Mouse (Mus musculus) CH12.LX (cell line): ENCODE data around the gene Tradd. TPM values are rescaled to one million over a fixed set of nuclear protein-coding genes. Genes with fewer than 3 reads are reported as not detected.

Experiments
- DNase-seq: peaks from one replicate; pipeline ENCODE4 v3.0.0-alpha.2; 2013; ENCODE audit errors: extremely low read depth
- H3K27ac ChIP-seq: 2 replicates; pipeline ENCODE4 v1.5.1; 2012; ENCODE audit warnings: low read depth, mild to moderate bottlenecking, control low read depth, moderate library complexity; ENCODE audit not compliant: insufficient read depth
- H3K27me3 ChIP-seq: replicated peaks from 2 replicates; pipeline ENCODE3; 2012; ENCODE audit warnings: inconsistent platforms
- H3K36me3 ChIP-seq, 2 experiments: replicated peaks in 1 of 2; 2 replicates each; pipeline versions ENCODE3 to v1.6.1; 2012; ENCODE audit warnings: inconsistent platforms in 1 of 2, low read length in 1 of 2, mild to moderate bottlenecking in 1 of 2, mixed read lengths in 1 of 2, moderate library complexity in 1 of 2; ENCODE audit not compliant: control insufficient read depth in 1 of 2, insufficient read depth in 1 of 2
- H3K4me1 ChIP-seq, 2 experiments: 2 replicates each; pipeline ENCODE4 v1.6.1; 2012; ENCODE audit warnings: inconsistent platforms in 1 of 2, moderate library complexity in 1 of 2; ENCODE audit not compliant: insufficient read depth in 2 of 2, control insufficient read depth in 1 of 2
- H3K4me2 ChIP-seq: 2 replicates; pipeline ENCODE4 v1.6.1; 2012; ENCODE audit warnings: low read depth, mild to moderate bottlenecking, control low read depth; ENCODE audit not compliant: poor library complexity, insufficient read depth, severe bottlenecking
- H3K4me3 ChIP-seq, 3 experiments: fragments of 150-350 bp in 1 of 3; sonication (generic) in 1 of 3; replicated peaks in 1 of 3; 2 replicates each; pipeline versions ENCODE3 to v1.5.1; 2011 to 2012; ENCODE audit warnings: low read depth in 2 of 3, low read length in 2 of 3, mild to moderate bottlenecking in 2 of 3, moderate library complexity in 2 of 3, control low read depth in 1 of 3, improper control_type of control experiment in 1 of 3, inconsistent platforms in 1 of 3, mixed read lengths in 1 of 3; ENCODE audit not compliant: poor library complexity in 1 of 3
- H3K79me2 ChIP-seq: replicated peaks from 2 replicates; pipeline ENCODE4 v1.6.1; 2012; ENCODE audit warnings: mild to moderate bottlenecking, moderate library complexity; ENCODE audit not compliant: control insufficient read depth, poor library complexity, insufficient read depth, severe bottlenecking; ENCODE audit errors: extremely low read depth
- H3K9ac ChIP-seq: 2 replicates; pipeline ENCODE4 v1.6.1; 2012; ENCODE audit warnings: low read depth, mild to moderate bottlenecking, control low read depth, moderate library complexity; ENCODE audit not compliant: insufficient read depth
- H3K9me3 ChIP-seq: replicated peaks from 2 replicates; pipeline ENCODE3; 2012; ENCODE audit warnings: low read length, inconsistent platforms, mixed read lengths
- BHLHE40 ChIP-seq: IDR thresholded peaks from 2 replicates; pipeline ENCODE4 v1.6.1; 2011; ENCODE audit warnings: mild to moderate bottlenecking, low read depth, low read length, improper control_type of control experiment
- CTCF ChIP-seq, 2 experiments: IDR thresholded peaks in 1 of 2; conservative IDR thresholded peaks in 1 of 2; 2 replicates each; pipeline ENCODE4 v1.5.1; 2011 to 2012; ENCODE audit warnings: low read depth in 2 of 2, low read length in 2 of 2, improper control_type of control experiment in 1 of 2, inconsistent platforms in 1 of 2, mild to moderate bottlenecking in 1 of 2, moderate library complexity in 1 of 2
- E2F4 ChIP-seq: IDR thresholded peaks from 2 replicates; pipeline ENCODE4 v1.6.1; 2011; ENCODE audit warnings: low read depth, low read length, improper control_type of control experiment; ENCODE audit not compliant: insufficient replicate concordance
- ETS1 ChIP-seq: conservative IDR thresholded peaks from 2 replicates; pipeline ENCODE4 v1.6.1; 2012; ENCODE audit warnings: low read depth, mild to moderate bottlenecking, inconsistent platforms, low read length, improper control_type of control experiment, moderate library complexity
- HCFC1 ChIP-seq: IDR thresholded peaks from 2 replicates; pipeline ENCODE4 v1.6.1; 2012; ENCODE audit warnings: low read depth, mild to moderate bottlenecking, inconsistent platforms, low read length, improper control_type of control experiment
- IRF4 ChIP-seq: IDR thresholded peaks from 2 replicates; pipeline ENCODE4 v1.6.1; 2014; ENCODE audit warnings: low read depth, mild to moderate bottlenecking, inconsistent platforms, low read length, improper control_type of control experiment
- KAT2A ChIP-seq: IDR thresholded peaks from 2 replicates; pipeline ENCODE4 v1.6.1; 2012; ENCODE audit warnings: low read length, improper control_type of control experiment, inconsistent platforms; ENCODE audit not compliant: insufficient replicate concordance
- MAFK ChIP-seq: IDR thresholded peaks from 2 replicates; pipeline ENCODE4 v1.6.1; 2011; ENCODE audit warnings: low read length, improper control_type of control experiment; ENCODE audit not compliant: insufficient replicate concordance
- MAX ChIP-seq: IDR thresholded peaks from 2 replicates; pipeline ENCODE4 v1.6.1; 2011; ENCODE audit warnings: low read length, improper control_type of control experiment
- MAZ ChIP-seq: IDR thresholded peaks from 2 replicates; pipeline ENCODE4 v1.6.1; 2012; ENCODE audit warnings: low read depth, mild to moderate bottlenecking, inconsistent platforms, low read length, improper control_type of control experiment, moderate library complexity
- NELFE ChIP-seq: IDR thresholded peaks from 2 replicates; pipeline ENCODE4 v1.6.1; 2011; ENCODE audit warnings: low read depth, low read length, improper control_type of control experiment
- NRF1 ChIP-seq: IDR thresholded peaks from 2 replicates; pipeline ENCODE4 v1.6.1; 2014; ENCODE audit warnings: low read depth, mild to moderate bottlenecking, inconsistent platforms, low read length, improper control_type of control experiment, moderate library complexity
- POLR2A ChIP-seq: IDR thresholded peaks from 2 replicates; pipeline ENCODE4 v1.6.1; 2011; ENCODE audit warnings: low read depth, mild to moderate bottlenecking, improper control_type of control experiment, low read length
- RAD21 ChIP-seq: IDR thresholded peaks from 2 replicates; pipeline ENCODE4 v1.6.1; 2011; ENCODE audit warnings: low read depth, mild to moderate bottlenecking, low read length, improper control_type of control experiment, moderate library complexity
- RCOR1 ChIP-seq: conservative IDR thresholded peaks from 2 replicates; pipeline ENCODE4 v1.6.1; 2012; ENCODE audit warnings: low read depth, mild to moderate bottlenecking, inconsistent platforms, low read length, improper control_type of control experiment
- SIN3A ChIP-seq: IDR thresholded peaks from 2 replicates; pipeline ENCODE4 v1.6.1; 2012; ENCODE audit warnings: low read length, improper control_type of control experiment, inconsistent platforms
- USF1 ChIP-seq: IDR thresholded peaks from 2 replicates; pipeline ENCODE4 v1.6.1; 2014; ENCODE audit warnings: low read depth, mild to moderate bottlenecking, inconsistent platforms, low read length, improper control_type of control experiment
- USF2 ChIP-seq: conservative IDR thresholded peaks from 2 replicates; pipeline ENCODE4 v1.6.1; 2011; ENCODE audit warnings: low read depth, low read length, improper control_type of control experiment
- dilution Hi-C: fragments of 300-500 bp; cut with MboI; formaldehyde crosslinking; loops from 2 replicates; pipeline ENCODE4 v1.14.3; 2020; ENCODE audit warnings: low sequenced_read_pairs; ENCODE audit not compliant: extremely low pct_unique_long_range_greater_than_20kb, extremely low pct_ligation_motif_present
- in situ Hi-C: fragments of 300-500 bp; cut with MboI; formaldehyde crosslinking; loops from 3 replicates; pipeline ENCODE4 v1.14.3; 2019; ENCODE audit warnings: low sequenced_read_pairs, low pct_ligation_motif_present, low pct_unique_long_range_greater_than_20kb, mixed read lengths
- polyA plus RNA-seq: library from polyadenylated mRNA; unstranded; fragments of >175 nt; gene quantifications from 2 replicates; pipeline ENCODE4 v1.2.1, GENCODE M21; 2012; ENCODE audit warnings: low read depth; ENCODE audit not compliant: insufficient read length
- total RNA-seq, 2 experiments: library from RNA; depleted of rRNA; stranded (reverse); fragments of 300-350 nt in 1 of 2; fragments of >200 nt in 1 of 2; gene quantifications; 2 replicates each; pipeline ENCODE4 v1.2.3; 2012 to 2014

The Tradd gene
- total and polyA plus RNA-seq, 3 experiments: 18.6 to 30.8 (median 20.4) TPM

DNA sequence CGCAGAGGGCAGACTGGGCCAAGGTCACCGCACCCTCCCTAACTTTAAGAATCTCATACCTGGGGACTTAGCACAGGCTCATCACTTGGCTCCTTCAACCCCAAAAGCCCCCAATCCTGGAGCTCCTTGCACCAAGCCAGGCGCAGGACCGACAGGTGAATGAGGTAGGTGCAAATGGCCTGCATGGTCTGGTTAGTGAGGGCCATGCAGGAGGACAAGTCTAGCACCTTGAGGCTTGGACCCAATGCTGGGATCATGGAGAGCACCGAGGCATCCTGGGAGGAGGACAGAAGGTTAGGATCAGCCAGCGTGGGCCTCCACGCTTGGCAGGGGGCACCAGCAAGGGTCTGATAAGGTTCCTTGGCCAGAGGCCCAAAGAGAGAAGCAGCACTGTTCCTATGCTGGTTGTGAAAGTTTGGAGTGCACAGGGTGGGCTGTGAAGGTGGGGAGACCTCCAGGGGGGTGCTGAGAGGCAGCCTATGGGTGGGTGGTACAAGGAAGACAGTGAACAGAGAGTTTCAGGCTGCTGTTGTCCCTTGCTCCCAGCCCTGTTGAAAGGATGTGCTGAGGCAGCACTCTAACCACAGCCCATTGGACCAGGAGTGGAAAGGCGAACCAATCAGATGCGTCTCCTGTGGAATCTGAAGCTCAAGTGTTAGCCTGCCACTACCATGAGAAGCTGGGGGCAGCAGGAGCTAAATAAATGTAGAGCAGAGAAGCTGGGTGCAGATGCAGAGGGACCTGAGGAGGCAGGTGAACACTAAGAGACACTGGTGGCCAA, 49.4 kb upstream of the Tradd start:
- DNase-seq: no peak
- in situ Hi-C loops: no loop called here
- Histone ChIP-seq H3K4me2 (no peak overlapping the region), H3K4me1 (no peaks in the 10 kb centered on the region), H3K4me3 (no peak overlapping the region), H3K36me3 (peaks cover 74 to 99% of the 10 kb centered on the region in 2 experiments), H3K9me3 (peaks cover 2% of the 10 kb centered on the region), H3K27ac (no peak overlapping the region), H3K27me3 (no peaks in the 10 kb centered on the region), H3K9ac (no peak overlapping the region), H3K79me2 (no peaks in the 10 kb centered on the region)
- dilution Hi-C loops: no loop called here
- no peak for TF ChIP-seq POLR2A
- no peak for TF ChIP-seq E2F4
- TF ChIP-seq MAFK: no peak
- no peak for TF ChIP-seq CTCF (conservative IDR thresholded peaks at IDR 0.05 in 1 of 2, IDR thresholded peaks at IDR 0.05 in 1 of 2; ENCODE audit: low read depth in 2 of 2, low read length in 2 of 2)
- TF ChIP-seq NRF1: no peak
- TF ChIP-seq USF1: no peak
- TF ChIP-seq IRF4: no peak
- no peak for TF ChIP-seq KAT2A
- no peak for TF ChIP-seq SIN3A
- TF ChIP-seq MAZ: no peak
- TF ChIP-seq ETS1: no peak
- TF ChIP-seq RCOR1: no peak
- TF ChIP-seq NELFE: no peak
- TF ChIP-seq RAD21: no peak
- no peak for TF ChIP-seq MAX
- no peak for TF ChIP-seq USF2
- no peak for TF ChIP-seq HCFC1

- in situ Hi-C loops: no loop called here
- dilution Hi-C loops: no loop called here
- Histone ChIP-seq H3K9ac (no peak overlapping the region), H3K27me3 (no peaks in the 10 kb centered on the region), H3K4me3 (no peak overlapping the region), H3K4me1 (no peaks in the 10 kb centered on the region), H3K27ac (no peak overlapping the region), H3K9me3 (peaks cover 2% of the 10 kb centered on the region), H3K79me2 (no peaks in the 10 kb centered on the region), H3K36me3 (peaks cover 79 to 99% of the 10 kb centered on the region in 2 experiments), H3K4me2 (no peak overlapping the region)
- no peak for DNase-seq
- no peak for TF ChIP-seq MAZ
- no peak for TF ChIP-seq POLR2A
- TF ChIP-seq ETS1: no peak
- TF ChIP-seq BHLHE40: no peak
- TF ChIP-seq MAFK: no peak
These were observed 48.6 kb upstream of the Tradd start for GRCm38 (mm10) chr8:105312891-105313481.
